Mouse (Mus musculus) naive thymus-derived CD4-positive, alpha-beta T cell, adult 2 months (primary cell): ENCODE measurements at regions not wholly inside any gene's neighbourhood (a gene's known extent, or its start where the extent isn't known, plus 50 kb on each side); places are given as distances from the start of the nearest gene placed in this dataset.
A peak's percentile ranks its signal among the peaks of the same experiment; 100 is the strongest.

Source experiments
- DNase-seq: peaks from one replicate; pipeline ENCODE4 v3.0.0-alpha.2; 2011; ENCODE audit warnings: low read depth

DNA sequence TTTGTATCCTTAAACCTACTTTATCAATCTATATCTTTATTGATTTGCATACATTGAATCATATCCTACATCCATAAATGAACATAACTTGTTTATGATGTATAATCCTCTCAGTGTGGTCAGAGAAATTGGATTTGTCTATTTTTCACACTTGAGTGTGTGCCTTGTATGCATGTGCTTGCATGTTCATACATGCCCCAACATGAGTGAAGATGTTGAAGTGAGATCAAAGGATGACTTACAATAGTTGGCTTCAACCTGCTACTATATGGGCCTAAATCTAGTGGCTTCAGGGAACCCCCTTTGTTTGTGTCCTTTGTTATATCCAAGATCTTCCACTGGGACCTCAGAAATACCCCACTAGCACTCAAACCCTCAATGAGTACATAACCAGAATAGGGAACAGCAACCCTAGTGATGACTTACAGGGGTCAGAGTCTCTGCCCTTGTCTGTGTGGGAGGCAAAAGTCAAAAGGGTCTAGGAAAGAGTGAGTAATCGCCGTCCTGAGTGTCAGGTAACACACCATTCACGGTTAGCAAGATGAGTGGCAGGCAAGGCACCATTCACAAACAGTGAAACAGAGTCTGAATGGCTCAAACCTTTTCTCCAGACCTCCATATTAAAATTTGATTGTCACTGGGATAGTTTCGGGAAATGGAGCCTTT, 236.3 kb downstream of the Lpin1 start:
- DNase-seq: no peak

DNA sequence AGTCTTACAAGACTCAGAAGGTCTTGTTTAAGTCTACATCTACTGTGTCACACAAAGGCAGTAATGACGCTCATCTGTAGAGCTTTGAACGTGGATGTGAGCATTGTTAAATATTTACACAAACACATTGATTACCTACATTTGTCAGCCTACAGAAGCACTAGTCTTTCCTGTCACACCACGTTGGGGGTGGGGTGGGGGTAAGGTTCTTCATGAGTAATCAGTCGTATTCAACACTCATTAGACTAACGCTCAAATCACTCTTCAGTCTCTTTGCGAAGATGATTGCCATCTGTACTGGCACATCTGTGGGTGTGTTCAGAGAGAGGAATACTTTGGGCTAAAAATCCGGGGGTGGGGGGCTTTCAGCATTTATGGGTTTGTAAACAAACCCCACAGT, 240.7 kb downstream of the Lpin1 start:
- no peak for DNase-seq

DNA sequence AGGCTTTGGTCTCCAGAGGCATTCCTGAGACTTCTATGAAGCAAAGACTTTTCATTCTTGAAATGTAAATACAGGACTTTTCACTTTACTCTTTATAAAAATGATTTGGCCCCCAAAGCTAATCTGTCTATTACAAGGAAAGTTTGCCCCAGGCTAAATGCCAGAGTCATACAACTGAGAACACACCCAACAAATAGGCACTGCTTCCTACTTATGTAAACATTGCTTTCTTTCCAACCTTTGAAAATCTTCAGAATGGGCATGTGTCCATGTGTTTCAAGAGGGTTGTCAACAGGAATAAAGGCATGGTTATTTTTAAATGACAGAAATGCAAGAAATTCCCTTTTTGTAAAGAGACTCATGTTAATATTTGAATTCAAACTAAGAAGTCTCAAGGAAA, 248.4 kb downstream of the Lpin1 start:
- no peak for DNase-seq

DNA sequence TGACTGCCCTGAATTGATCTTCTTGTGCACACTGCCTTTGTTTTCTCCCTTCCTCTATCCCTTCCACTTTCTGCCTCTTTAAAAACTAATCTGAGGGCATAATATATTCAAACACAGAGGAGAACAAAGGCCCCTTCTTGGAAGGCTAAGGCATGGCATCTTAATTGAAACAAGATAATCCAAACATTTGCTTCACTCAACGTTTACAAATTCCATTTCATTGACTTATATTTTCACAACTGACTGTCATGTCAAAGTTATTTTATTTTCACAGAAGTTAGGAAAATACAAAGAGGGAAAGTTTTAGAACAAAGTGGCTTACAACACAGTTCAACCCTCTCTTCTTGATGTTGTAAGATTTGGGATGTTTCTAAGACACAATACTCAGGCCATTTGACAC, 251.9 kb downstream of the Lpin1 start:
- no peak for DNase-seq

DNA sequence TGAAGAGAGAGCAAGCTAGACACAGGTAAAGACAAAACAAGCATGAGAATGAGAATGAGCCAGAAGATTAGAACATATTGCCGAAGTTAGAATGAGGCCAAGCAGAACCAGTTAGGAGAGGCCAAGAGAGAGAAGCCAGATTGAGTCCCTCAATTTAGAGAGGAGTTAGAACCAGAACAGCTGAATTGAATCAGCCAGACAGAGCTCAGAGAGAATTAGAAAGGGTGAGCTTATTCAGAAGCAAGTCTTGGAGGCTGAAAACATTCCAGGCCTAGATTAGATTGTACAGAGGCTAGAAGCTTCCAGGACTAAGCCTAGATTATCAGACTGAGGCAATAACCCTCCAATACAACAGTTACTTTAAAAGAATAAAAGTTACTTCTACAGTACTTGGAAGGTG, 256.1 kb downstream of the Lpin1 start:
- DNase-seq: no peak

DNA sequence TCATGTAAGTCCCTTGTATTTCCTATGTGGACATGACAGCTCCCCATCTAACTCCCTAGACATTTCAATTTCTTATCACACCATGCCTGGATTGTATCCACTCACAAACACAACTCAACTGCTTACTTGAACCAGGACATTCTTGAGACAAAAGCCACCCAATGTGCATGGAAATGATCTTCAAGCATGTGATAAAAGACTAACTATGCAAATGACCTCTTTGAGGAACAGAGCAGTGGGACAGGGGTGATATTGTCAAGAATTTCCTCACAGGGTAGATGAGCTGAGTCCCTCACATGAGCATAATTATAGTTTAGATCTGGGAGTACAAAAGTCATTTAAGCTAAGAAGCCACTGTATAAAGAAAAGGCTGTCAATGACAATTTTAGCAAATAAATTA, 259.0 kb downstream of the Lpin1 start:
- no peak for DNase-seq

DNA sequence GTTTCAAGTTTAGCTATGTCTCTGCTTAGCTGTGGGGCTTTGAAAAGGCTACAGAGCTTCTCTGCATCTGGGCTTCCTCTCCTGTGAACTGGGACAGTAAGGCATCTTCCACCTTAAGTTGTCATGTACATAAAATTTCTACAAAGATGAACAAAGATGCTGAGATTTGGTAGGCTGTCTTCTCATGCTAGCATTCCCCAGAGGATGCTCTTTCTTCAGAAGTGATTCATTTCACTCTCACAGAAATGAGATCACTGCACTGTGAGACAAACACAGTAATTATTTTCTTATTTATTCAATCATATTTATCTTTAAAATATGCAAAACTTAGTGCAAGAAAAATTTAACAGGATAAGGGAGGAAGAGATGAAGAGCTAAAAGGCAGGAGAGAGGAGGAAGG, 261.5 kb downstream of the Lpin1 start:
- no peak for DNase-seq

DNA sequence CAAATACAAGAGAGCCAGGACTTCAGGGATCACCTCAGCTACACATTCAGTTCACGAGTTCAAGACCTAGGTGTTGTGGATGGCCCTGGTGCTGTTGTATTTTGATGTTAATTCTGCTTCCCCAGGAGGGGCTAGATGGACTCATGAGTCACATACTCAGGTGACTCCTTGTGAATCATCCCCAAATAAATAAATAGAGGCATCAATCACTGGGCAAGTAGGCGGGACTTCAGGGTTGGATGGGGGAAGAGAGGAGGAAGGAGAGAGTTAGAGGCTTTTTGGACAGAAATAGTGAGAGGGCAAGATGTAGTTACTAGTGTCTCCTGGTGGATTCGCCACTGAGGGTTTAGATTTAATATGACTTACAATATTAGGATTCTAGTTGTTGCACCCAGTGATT, 266.7 kb downstream of the Lpin1 start:
- no peak for DNase-seq

DNA sequence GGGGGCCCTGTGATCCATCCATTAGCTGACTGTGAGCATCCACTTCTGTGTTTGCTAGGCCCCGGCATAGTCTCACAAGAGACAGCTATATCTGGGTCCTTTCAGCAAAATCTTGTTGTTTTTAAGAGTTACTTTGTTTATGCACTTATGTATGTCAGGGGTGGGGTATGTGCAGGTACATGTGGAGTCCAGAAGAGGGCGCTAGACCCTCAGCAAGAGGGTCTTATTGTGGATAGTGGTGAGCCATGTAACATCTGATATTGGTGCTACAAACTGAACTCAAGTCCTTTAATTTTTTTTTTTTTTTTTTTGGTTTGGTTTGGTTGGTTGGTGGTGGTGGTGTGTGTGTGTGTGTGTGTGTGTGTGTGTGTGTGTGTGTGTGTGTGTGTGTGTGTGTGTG, 268.7 kb downstream of the Lpin1 start:
- peak; percentile 8 for DNase-seq

DNA sequence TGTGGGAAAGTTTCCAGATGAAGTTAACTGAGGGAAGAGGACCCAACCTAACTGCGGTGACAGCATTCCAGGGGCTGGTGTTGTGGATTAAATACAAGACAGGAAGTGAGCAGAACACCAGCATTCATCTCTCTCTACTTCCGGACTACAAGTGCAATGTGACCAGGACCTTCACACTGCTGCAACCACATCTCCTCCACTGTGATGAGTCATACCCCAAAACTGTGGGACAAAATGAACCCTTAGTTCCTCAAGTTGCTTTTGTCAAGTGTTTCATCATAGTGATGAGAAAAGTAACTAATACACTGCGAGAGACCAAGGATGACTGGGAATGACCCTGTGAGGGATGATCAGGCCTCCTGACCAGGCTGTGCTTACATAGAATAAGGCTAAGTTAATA, 279.3 kb downstream of the Lpin1 start:
- DNase-seq: no peak

DNA sequence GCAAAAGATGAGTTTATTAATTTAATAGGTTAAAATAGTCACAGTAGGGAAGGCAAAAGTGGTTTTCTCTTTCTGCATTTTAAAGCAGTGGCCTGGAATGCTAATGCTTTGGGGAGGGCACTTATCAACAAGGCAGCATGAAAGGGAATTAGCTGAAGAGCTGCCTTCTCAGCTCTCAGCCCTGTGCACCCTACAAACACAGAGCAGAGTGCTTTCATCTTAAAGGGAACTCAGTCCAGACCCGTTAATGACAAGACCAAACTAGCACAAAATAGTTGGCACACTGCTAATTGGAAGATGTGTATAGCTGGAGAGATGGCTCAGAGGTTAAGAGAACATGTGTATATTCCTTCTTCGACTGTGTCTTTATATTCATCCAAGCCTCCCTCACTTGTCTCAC, 281.6 kb downstream of the Lpin1 start:
- no peak for DNase-seq

DNA sequence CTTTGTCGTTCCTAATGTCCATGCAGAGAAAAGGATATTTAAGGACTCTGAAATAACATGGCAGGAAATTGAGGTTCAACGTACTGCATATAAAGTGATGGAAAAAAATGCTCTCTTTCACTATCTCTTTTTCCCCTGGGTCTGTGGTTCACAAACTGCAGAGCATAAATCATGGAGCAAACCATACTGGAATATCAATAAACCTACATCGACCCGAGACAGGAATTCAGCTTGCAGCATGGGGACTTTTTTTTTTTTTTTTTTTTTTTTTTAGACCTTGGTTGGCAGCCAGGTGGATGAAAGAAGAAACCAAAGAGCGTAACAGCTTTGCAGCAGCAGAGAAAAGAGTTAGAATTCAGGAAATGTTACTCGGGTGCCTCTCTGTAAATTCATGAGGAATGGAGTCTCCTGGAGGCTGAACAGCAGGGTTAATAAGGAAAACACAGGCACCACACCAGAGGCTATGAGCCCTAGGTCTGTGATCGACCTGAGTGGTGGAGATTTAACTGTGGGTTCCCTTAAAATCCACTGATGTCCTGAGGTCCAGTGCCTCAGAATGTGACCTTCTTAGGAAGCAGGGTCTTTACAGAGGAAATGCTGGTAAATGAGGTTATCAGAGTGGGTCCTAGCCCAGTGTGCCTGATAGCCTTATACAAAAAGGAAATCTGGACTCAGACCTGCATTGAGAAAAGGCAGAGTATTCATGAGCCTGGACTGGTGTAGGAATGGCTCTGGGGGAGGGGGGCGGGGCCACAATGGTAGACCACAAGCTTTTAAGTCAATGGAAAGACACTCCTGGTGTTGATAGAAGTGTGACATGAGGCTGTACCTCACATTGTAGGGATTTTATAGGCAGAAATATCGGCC, 290.0 kb downstream of the Lpin1 start:
- no peak for DNase-seq

DNA sequence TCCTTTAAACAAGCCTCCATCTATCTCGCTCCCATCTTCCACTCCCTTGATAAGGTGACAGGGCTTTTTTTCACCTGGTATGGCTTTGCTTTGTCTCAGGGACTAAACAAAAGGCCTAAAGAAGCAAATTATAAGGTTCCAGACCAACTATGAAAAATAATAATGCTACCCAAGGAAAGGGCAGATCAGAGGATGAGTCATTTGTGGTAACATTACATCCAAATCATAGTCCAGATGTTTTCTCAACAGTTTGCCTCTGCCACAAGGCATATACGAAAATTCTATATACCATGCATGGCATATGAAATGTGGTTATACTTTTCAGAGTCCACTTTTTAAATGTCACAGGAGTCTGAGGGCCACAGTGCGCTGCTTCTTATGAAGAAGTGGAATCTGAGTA, 302.7 kb downstream of the Lpin1 start:
- DNase-seq: no peak

DNA sequence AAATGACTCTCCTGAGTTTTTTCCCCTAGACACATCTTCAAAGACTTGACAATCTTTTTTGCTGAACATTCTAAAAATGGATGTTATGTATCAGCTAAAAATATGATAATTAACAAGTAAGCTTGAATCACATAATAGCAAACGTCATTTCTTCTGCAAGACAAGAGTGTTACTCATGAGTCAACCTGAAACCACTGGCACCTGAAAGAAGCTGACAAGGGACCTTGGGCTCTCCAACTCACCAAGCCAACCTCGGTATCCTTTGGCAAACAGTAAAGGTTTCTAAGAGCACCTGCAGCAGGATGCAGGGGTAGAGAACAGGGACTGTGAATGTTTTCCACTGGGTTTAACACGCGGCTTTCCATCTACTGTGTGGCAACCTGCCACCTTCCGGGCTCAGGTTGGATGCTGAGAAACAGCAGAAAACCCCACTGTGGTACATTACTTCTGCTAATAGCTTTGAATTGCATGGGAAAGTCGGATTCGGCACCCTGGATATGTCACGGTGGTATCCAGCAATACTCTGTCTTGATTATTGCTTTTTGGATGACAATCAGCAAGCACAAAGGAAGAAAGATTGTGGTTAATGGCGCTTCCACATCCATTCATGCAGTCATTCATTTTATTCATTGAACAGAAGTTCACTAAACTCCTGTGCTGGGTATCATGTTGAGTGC, 305.9 kb downstream of the Lpin1 start:
- DNase-seq: no peak

DNA sequence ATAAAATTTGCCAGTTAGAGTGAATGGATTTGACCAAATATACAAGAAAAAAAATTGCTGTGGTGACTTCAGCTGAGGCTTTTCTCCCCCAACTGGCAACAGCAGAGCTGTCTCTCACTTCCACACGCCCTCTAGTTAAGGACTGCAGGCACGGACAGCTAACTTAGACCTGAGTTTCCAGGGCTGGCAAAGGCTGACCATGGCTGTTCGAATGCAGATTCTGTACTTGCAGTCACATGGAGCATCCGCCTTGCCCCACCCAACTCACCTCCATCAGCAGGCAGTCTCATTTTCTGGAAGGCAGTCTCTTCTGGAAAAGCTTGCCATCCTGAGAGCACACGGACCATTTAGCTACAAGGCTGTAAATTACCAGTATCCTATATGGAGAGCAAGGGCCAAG, 325.7 kb downstream of the Lpin1 start:
- no peak for DNase-seq

DNA sequence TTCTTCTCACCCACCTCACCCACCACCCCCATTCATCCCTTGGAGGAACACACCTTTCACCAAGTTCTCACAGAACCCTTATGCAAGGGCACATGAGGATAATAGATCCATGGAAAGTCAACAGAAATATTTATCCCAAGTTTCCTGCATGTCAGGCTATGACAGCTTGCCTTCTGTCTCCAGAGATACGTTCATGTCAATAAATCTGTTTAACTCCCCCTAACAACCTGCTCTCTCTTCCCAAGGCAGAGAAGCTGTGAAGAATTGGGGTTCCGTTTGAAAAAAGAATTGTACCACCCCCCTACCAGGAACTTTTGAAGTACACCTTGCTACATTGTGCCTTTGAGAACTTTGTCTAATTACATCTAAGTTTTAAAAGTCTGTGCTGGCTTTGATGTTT, 331.6 kb downstream of the Lpin1 start:
- DNase-seq: no peak

DNA sequence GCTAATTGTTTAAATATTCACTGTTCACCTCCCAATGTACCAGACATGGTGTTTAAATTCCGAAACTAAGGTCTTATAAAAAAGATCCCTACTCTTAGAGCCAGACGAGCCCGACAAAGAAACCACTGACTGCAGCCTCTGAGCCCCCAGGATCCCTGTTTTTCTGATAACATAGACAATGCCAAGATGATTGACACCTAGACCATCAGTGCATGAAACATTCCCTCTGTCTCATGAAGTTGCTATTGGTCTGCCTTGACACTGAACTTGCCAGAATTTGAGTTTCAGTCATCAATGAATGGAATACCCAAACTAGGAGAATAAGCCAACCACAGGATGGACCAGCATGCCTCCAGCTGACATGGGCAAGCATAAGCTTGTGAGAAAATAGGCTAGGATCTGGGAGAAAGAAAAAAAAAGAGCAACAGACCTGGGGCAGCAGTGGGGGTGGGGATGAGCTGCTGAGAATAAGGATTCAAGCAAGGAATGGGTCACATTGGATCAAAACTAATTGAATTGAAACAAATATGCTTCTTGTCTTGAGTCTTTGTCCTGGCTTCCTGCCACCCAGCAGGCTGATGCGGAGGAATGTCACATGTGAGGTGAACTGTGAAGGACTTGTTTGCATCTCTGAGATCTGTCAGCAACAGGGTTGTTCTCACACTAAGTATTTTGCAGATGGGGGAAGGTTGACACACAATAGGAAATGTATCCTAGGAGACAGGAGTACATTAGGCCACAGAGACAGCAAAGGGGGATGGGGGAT, 333.0 kb downstream of the Lpin1 start:
- DNase-seq: no peak

DNA sequence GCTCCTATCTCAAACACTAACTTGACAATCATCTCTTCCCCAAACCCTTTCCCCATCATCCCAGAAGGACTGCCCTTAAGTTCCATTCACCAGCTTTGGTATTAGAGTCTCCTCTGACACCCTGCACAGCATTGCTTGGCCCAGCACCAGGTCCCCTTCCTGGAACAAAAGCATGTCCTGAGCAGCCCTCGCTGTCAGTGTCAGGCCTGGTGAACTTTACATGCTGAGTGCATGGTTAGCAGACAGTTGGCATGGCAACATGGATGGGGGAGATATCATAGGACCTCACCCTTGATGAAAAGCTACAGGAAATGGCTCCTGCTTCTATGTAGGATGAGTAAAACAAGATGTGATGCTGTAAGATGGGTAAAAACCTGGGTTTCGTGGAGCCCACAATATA, 333.6 kb downstream of the Lpin1 start:
- DNase-seq: no peak

DNA sequence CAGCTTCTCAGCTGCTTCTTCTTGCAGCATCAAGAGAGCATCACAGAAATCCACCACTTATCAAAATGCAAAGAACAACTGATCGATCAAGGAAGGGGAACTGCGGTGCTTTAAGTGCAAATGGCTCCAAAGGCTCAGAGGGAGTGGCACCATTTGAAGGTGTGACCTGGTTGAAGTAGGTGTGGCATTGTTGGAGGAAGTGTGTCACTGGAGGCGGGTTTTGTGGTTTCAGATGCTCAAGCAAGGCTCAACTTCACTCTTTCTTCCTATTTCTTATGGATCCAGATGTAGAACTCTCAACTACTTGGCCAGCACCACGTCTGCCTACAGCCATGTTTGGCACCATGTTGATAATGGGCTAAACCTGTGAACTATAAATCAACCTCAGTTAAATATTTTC, 334.5 kb downstream of the Lpin1 start:
- no peak for DNase-seq

DNA sequence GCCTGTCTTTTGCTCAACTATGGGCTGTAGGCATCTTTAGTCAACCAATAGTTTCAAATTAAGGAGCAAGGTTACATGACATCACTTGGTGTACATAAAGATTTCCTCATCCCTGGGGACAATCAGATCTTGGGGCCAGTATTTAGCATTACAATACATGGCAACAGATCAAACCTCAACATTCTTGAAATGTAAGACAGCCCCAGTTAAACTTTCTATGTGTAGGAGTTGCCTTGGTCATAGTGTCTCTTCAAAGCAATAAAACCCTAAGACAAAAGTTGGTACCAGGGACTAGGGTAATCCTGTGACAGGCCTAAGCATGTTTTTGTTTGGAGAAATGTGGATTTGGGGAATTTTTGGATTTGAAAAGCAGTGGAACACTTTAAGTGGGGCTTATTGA, 338.3 kb downstream of the Lpin1 start:
- DNase-seq: no peak

DNA sequence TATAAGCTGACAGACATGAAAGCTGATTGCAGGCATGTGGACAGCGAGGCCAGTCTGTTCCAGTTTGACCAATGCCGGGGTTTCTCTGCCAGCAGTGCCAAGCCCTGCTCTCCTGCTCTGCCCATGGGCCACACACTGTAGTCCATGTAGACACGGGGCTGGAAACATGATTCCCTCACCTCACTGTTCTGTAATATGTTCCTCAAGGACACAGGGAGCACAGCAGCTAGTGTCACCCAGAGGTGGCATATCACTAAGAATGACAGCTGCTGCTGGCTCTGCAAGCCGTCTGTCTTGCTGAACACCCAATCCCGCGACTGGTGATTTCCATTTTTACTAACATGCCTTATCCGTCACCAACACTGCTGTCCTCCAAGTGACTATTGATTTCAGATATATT, 339.9 kb downstream of the Lpin1 start:
- DNase-seq: no peak

DNA sequence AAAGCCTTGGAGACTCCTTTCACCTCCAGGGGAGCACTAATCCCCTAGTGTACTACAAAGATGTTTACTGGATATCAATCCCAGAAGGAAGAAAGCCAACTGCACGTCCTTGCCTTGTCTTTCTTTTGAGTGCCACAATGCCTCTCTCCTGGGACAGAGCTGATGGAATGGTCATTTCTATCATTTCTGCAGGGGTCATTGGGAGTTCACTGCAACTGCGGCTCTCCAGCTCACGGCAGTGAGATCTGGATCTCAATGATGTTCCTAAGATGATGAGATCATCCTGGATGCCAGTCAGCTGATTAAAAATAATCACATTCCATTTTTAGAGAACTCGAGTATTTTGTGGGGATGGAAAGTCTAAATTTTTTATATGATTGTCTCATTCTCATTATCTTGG, 341.1 kb downstream of the Lpin1 start:
- DNase-seq: no peak
